Mouse (Mus musculus): Measurements from ENCODE around the gene Hoxd11. TPM values are rescaled to one million over a fixed set of nuclear protein-coding genes. Genes with fewer than 3 reads are reported as not detected.
A peak's percentile ranks its signal among the peaks of the same experiment; 100 is the strongest.

The Hoxd11 gene
- not detected for total RNA-seq (2021)
- long read RNA-seq, experiment 1: 0 reads
- long read RNA-seq, experiment 2: 0 reads

DNA sequence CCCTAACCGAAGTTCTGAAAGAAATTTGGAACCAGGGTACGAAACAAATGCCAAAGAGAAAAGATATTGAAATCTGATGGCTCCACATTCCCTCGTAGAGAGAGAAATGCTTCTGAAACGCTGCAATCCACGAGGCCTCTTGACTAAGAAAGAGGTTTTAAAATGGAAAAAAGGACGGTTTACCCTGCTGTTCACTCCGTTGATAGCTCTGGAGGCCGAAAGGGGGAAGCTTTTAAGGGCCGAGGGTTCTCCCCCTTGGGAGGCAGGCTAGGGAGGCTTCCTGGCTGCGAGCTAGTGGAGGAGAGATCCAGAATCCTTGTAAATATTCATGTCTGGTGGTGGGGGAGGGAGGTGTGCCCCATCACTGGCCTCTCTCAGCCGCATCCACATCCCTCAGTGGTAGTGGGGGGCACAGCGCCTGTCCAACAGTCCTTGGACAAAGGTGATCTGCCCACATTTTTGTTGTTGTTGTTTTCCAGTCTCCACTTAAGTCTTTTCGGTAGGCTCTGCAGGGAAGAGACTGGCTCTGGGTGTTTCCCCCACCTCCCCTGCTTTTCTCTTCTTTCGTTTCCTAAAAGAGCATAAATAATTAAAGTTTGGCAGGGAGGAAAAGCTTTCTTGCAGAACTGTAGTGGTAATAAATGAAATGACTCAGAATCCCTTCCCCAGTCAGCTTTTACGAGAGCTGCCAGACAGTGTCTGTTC is at the start of gene Hoxd11:
Gene Hoxd11 (plus strand): TSS at position 667 of the 705 bp plus-strand sequence.
- intact Hi-C loops (cut with DNase I): no loop called here
- DNase-seq: no peak

DNA sequence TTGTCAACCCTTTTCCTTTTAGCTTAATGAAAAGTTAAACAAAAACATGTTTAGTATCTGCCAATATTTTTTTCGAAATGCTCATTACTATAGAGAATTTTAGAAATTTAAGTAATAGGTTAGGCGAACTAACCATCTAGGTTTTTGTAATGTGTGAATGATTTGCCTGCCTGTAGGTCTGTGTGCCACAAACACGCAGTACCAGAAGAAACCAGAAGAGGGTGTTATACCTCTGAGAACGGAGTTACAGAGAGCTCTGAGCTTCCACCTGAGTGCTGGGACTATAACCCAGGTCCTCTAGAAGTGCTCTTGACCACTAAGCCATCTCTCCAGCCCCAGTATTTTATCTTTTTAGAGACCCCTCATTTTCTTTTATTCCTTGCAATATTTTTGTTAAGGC is 43.9 kb upstream of the Hoxd11 start:
- DNase-seq: no peak
- intact Hi-C loops (cut with DNase I): no loop called here

DNA sequence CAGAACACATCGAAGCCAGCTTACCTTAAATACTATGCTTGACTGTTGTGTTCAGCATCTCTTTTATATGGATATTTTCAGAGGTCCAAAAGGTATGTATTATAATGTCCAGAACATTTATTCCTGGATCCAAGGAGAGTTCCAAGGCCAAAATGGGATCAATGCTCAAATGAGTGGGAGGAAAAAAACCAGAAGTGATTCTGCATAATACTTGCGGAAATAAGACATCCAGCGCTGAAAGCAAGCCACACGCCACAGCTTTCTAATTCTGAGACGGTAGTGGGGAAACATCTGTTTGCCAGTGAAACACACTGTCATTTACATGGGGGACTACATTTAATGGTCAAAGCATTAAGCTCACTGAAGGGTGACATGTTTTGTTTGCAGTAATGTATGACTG is 36.9 kb upstream of the Hoxd11 start:
- intact Hi-C loops (cut with DNase I): no loop called here
- no peak for DNase-seq

DNA sequence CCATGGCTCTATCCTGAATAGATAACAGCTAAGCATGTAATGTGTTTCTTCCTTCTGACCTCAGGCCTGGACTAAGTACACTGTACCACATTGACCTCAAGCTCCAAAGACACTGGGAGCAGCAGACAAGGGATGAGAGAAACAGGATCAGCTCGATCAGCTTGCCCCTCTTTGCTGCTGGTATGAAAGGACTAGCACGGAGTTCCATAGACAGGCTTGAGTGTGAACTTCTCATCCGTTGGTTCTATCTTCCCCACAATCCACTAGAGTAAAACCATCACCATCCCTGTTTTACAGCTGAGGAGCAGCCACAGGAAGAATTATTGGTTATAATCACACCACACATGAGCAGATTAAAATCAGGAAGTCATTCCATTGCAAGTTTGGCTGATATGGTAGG is 33.7 kb upstream of the Hoxd11 start:
- intact Hi-C loops (cut with DNase I): no loop called here

DNA sequence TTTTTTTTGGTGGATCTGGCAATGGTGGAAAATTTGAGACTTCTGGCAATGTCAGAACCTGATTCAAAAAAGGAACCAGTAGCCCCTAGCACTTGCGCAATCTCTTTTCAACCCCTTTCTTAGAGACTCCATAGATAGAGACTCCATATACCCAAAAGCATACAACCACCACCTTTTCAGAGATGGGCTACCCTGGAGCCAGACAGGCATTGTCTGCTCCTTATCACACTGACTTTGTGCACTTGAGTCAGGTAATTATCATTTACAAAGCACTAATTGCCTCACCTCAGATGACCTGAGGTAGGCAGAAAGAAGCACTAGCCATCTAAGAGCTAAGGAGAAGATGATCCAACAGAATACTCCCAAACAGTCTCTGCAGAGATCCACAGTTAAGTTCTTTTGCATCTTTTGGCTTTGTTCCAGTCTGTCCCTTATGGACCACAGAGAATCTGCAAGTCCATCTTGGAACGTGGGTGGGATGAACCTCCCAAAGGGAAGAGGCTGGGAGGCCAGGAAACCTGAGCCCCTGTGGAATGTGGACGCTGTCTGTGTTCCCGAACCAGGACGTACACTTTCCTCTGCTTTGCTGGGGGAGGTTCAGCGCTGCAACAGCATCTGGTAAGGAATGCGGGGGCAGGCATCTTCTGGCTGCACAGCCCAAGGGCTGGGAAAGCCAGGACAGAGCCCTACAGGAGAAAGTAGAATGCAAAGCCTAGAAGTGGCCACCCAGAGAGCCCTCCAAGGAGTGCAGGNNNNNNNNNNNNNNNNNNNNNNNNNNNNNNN is 32.1 kb upstream of the Hoxd11 start:
- no peak for DNase-seq
- intact Hi-C loops (cut with DNase I): no loop called here

More for the DNA sequence above, 33.7 kb upstream of the Hoxd11 start:
- DNase-seq: no peak

DNA sequence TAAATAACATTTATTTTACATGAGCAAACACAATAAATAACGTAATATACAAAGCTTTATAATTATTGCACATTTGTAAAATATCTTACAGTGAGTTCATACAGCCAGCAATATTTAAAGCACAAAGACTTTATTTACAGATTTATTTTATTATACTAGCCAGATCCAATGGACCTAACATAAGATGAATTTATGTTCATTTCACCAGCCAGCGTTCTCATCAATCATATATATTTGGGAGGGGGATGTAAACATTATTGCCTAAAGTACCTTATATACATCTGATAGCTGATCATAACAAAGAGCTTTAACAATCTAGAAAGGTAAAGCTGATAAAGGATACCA is 26.4 kb upstream of the Hoxd11 start:
- intact Hi-C loops (cut with DNase I): no loop called here

DNA sequence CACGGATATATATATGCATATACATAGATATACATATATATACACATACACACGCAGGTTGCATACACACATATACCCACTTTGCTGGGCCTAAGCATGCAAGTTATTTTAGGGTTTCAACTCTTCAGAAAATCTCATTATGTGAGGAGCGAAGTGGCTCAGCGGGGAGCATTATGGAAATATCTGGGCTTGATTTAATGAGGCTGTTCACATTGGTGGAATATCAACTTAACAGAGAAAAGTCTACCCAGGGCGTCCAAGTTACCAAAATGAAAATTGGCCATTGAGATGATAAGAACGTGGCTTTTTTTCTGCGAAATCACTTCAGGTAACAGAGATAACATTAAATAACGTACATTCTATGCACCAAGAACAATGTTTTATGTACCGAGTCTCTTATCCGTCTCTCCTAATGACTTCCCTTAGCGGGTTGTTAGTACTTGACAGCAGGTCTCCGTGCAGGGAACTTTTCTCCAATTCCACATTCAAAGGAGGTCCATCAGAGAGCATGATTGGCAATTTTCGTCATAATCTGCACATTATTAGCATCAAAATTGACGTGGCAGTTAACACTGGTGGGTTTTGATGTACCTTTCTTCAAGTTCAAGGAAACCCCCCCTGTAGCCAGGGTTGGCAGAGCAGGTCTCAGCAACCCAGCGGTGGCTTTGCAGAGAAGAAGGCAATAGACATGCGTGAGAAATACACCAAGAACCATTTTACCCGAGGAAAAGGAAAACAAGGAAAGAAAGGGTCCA is 25.4 kb upstream of the Hoxd11 start:
- DNase-seq: no peak
- intact Hi-C loops (cut with DNase I): loop anchor here (2.0 kb wide), 1 partner anchor 353 kb away; no protein-coding TSS in a partner anchor

More for the DNA sequence above, 26.4 kb upstream of the Hoxd11 start:
- no peak for DNase-seq

DNA sequence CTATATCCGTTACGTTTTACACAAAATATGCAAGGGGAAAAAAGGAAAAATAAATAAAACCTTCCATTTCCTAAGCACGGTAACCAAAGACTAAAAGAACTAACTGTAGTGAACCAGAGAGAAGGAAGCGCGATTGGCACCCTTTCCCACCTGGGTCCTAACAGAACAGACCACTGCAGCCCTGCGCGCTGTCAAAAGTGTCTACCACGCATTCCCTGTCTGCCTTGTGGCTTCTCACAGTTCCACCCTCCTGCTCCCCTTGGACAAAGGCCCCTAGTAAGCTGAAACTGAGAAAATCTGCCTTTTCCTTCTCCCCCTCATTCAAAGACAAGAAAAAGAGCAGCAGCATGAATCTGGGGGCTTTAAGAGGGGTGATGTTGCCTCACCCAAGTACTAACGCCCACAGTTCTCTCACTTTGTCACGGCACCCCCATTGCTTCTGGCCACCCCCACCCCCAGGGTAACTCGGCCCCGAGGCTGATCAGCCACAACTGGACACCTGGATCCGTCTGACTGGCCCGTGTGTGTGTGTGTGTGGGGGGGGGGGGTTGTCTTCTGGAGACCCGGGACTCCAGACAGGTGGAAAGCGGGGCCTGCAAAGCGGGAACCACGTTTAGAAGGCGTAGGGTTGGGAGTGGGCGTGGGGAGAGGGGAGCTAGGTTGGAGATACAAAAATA is 24.5 kb upstream of the Hoxd11 start:
- no peak for DNase-seq
- intact Hi-C loops (cut with DNase I): loop anchor here (2.0 to 5.0 kb wide), 3 partner anchors 37 to 354 kb away; partner anchors contain the start of genes Hoxd10 and Lnpk

DNA sequence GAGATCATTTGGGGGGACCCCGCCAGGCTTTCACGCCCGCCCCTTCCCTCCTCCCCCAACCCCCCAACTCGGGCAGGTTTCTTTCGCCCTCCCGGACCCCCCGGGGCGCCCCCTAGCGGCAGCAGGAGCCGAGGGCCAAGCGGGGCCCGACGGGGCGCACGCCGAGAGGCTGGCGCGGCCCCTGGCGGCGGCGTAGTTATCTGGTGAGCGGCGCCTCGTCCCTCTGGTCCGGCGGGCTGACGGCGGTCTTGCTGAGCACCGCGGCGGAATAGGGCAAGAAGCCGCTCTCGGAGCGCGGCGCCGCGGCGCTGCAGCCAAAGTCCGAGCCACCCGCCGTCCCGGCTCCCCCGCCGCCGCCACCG is 24.0 kb upstream of the Hoxd11 start:
- intact Hi-C loops (cut with DNase I): loop anchor here (2.0 to 5.0 kb wide), 3 partner anchors 37 to 355 kb away; partner anchors contain the start of genes Hoxd10 and Lnpk
- DNase-seq: peak; percentile 61 to 70

DNA sequence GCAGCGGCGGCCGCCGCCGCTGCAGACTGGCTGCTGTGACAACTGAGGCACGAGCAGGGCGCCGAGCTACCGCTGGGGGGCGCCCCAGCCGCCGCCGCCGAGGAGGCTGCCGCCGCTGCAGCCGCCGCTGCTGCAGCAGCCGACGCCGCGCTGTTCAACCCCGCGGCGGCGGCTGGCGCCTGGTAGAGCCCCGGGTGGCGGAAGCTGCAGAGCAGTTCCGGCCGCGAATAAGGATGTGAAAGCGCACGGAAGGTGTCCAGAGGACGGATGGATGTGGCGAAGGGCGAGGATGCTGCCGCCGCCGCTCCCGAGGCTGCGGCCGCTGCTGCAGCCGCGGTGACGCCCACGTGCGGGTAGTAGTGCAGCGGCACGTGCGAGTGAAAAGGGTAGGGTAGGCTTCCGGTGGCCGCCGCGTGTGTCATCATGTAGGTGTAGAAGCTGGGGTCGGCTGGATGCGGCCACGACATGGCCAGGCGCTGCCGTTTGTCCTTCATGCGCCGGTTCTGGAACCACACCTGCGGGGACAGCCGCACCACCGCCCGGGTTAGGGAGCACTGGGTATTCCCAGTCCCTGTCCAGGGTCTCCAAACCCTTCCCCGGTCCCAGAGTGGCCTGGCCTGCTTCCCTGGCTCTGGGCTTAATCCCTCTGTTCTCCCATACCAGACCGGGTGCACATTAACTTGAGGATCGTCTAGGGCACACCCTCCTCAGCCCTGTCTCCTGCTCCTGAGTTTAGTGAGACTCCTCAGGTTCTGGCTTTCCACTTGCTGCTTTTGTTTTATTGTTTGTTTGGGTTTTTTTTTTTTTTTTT is 23.3 kb upstream of the Hoxd11 start:
- peak in 1 of 2 experiments; percentile 37 for DNase-seq
- intact Hi-C loops (cut with DNase I): loop anchor here (2.0 to 5.0 kb wide), 3 partner anchors 36 to 355 kb away; partner anchors contain the start of genes Hoxd10 and Lnpk

DNA sequence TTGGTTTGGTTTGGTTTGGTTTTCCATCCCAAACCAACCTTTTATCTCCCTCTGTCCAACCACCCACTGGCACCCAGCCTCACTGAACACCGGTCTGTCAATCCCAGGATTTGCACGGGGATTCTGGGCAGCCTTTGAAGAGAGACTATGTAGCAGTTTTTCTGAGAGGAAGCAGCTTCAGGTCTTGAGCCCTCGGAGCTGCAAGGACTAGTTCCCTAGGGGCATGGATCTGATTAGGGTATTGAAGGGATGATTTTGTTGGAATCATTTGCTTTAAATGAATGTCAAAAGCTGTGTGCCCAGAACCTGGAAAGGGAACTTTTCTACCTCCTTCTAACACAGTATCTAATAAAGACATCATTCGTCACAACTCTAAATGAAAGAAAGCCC is 22.7 kb upstream of the Hoxd11 start:
- no peak for DNase-seq
- intact Hi-C loops (cut with DNase I): loop anchor here (5.0 kb wide), 2 partner anchors 36 to 79 kb away; partner anchors contain the start of genes Hoxd10 and Lnpk

DNA sequence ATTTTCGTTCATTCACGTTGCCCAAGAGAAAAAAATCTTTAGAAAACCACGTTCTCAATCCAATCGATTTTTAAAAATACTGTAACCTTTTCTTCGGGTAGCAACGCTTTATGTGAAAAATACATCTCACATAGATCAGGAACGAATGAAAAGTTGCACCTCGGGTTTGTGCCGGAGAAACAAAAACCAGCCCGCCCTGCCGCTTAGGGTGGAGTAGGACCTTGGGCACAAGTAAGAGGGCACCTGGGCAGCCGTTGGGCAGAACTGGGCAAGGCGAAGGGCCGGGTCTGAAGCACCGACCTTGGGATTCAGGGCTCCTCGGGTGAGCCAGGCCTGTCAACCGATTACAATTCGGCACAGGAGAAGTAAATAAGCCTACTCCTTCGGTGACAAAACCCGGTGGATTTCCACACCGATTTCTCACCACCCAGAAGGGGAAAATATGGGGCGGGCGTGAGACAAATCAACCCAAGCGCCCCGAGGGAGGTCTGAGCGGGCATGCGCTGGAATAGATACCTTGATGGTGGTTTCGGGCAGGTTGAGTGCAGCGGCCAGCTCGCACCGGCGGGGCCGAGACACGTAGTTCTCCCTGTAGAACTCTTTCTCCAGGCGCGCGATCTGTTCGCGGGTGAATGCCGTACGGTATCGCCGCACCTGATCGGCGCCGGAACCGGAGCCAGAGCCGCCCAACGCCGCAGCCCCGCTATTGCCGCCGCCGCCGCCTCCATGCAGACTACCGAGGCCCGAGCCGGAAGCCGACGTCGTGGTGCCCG is 21.9 kb upstream of the Hoxd11 start:
- intact Hi-C loops (cut with DNase I): loop anchor here (5.0 kb wide), 2 partner anchors 35 to 80 kb away; partner anchors contain the start of genes Hoxd10 and Lnpk
- no peak for DNase-seq

DNA sequence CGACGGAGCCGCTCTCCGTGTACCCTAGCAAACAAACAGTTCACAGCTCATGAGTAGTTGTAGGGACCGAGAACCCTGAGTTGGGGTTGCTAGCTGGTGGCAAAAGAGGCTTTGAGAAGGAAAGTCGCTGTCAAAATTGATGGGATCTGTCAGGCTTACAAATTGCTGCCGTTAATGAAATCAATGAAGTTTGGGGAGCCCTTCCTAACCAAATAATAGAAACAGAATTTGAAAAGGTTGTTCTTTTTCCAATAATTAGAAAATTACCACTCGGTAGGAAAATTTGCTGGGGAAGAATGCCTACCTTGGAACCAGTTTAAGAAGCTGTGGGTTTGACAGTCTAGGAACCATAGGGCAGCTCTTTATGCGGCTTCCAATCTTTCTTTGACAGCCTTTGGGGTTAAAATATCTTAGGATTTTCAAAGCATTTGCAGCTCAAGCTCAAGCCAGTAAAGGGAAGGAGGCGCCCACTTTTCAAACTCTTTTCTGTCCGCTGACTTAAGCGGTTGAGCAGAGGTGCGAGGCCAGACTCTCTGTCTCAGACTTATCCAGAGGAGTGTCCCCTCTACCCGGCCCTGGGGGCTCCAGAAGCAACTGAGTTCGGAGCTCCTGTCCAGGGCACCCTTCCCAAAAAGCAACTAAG is 21.2 kb upstream of the Hoxd11 start:
- intact Hi-C loops (cut with DNase I): loop anchor here (5.0 kb wide), 2 partner anchors 34 to 81 kb away; partner anchors contain the start of genes Hoxd10 and Lnpk
- DNase-seq: no peak

DNA sequence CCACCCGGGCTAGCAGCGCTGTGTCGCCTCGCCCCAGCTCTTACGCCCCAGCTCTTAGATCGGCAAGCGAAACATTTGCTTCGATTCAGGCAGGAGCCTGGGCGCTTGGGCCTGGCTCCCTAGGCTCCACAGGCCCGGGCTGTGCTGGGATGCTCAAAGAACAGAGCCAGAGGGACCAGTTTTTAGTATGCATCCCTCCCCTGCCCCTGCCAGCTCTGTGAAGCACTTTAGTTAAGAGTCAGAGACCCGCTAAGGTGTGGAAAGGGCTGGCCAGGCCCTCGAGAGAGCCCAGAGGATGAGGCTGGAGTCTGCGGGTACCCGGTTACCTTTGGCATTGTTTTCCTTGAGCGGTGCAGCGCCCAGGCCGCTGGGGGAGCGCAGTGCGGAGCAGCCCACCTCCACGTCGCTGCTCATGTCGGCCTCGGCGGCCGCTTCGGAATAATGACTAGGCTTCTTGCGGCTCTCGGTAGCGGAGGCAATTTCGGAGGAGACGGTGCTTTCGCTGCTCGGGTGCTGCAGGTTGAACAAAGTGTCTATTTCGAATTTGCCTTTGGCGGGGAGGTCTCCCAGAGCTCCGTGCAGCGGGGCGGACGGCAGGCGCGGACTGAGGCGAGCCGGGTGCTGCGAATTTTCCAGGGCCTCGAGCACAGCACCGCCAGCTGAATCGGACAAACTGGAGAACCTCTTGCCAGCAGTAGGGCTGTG is 20.5 kb upstream of the Hoxd11 start:
- intact Hi-C loops (cut with DNase I): loop anchor here (5.0 kb wide), 2 partner anchors 33 to 82 kb away; partner anchors contain the start of genes Hoxd10 and Lnpk
- DNase-seq: no peak

DNA sequence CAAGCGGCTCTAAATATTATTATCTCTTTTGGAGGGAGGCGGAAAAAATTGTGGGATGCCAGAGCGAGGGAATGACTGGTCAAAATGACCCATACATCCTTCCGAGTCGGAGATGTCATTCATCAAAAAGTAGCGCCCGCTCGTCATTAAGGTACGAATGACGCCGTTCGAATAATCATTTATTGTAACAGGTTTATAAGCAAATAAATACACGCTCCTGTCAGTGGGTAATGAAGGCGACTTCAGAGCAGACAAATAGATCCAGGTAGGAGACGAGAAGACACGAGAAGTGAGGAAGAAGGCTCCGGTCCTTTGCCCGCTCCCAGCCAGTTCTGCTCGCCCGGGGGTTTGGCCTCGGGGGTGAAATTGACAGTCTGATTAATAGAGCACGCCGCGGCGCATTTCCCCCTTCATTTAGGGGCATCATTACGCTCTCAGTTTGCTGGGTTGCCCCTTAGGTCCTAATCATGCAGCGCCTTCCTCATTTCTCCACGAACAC is 19.8 kb upstream of the Hoxd11 start, which contains the start of gene Evx2:
Gene Evx2 (minus strand): TSS at position 51 of the 499 bp plus-strand sequence.
- intact Hi-C loops (cut with DNase I): loop anchor here (2.0 to 5.0 kb wide), 4 partner anchors 33 to 1087 kb away; partner anchors contain the start of genes Hoxd10 and Lnpk
- no peak for DNase-seq

DNA sequence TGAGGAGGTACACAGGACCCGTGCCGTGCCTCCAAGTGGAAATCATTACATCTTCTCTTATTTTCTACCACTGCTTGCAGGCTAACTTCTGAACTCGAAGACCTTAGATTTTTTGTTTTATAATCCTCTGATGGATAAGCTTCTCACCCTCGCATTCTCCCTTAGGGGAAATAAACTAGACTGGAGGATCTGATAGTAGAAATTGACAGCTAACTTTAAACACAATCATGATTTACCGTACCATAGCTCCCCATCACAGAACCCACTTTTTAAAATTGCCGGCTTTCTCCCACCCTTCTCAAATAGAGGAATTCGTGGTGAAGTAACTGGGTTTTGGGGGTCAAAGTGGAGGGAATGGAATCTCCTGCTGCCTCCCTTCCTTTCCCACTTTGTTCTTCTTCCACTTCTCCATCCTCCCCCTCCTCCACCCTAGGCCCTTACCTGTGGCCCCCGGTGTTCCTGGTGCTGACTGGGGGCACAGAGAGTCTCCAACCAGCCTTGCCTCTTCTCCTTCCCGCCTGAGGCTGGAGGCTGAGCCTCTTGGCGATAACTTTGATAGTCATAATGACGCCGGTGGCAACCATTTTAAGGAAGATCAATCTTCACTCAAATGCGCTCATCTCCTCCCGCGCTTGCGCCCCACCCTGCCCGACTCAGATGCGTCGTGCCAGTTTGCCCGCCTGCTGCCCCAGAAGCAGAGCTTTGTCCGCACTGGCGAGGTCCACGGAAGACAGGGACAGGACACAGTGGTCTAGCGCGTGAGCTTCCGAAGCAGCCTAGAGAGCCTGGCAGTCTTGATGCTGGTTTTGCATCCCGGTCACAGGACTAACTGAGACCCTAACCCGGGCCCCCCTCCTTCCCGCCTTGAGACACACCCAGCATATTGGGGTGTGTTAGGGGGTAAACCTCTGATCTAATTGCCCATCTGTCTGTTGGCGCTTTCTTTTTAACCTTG is 18.7 kb upstream of the Hoxd11 start:
- intact Hi-C loops (cut with DNase I): loop anchor here (2.0 to 5.0 kb wide), 2 partner anchors 594 to 1088 kb away; no protein-coding TSS in a partner anchor
- DNase-seq: no peak

All from heart, postnatal 14 days (tissue).